Mouse (Mus musculus) ES-E14 (cell line): ENCODE results near the gene Cand1. TPM values are rescaled to one million over a fixed set of nuclear protein-coding genes. Genes with fewer than 3 reads are reported as not detected.

Experiments
- DNase-seq: peaks from one replicate; pipeline ENCODE4 v3.0.0-alpha.2; 2013; ENCODE audit warnings: low read depth, low spot score
- H3K27ac ChIP-seq: 2 replicates; pipeline ENCODE4 v1.5.1; 2012; ENCODE audit warnings: low read depth, mild to moderate bottlenecking, low read length, moderate library complexity, mixed read lengths; ENCODE audit not compliant: poor library complexity, insufficient read depth, severe bottlenecking
- H3K36me3 ChIP-seq: 2 replicates; pipeline ENCODE4 v1.6.1; 2012; ENCODE audit warnings: mild to moderate bottlenecking, low read length, moderate library complexity, mixed read lengths; ENCODE audit not compliant: control insufficient read depth, poor library complexity, insufficient read depth, severe bottlenecking
- H3K4me1 ChIP-seq, 2 experiments: fragments of 150-350 bp in 1 of 2; sonication (generic) in 1 of 2; 2 replicates each; pipeline ENCODE4 v1.6.1; 2012; ENCODE audit warnings: low read length in 2 of 2, mild to moderate bottlenecking in 1 of 2, mixed read lengths in 1 of 2; ENCODE audit not compliant: control insufficient read depth in 2 of 2, insufficient read depth in 2 of 2, poor library complexity in 1 of 2
- H3K4me3 ChIP-seq, 2 experiments: fragments of 150-350 bp in 1 of 2; sonication (generic) in 1 of 2; 2 replicates each; pipeline ENCODE4 v1.5.1; 2012; ENCODE audit warnings: low read length in 2 of 2, low read depth in 1 of 2, mild to moderate bottlenecking in 1 of 2, mixed read lengths in 1 of 2; ENCODE audit not compliant: insufficient read depth in 1 of 2, poor library complexity in 1 of 2, severe bottlenecking in 1 of 2
- H3K9ac ChIP-seq: 2 replicates; pipeline ENCODE4 v1.6.1; 2012; ENCODE audit warnings: low read depth, mild to moderate bottlenecking, low read length, mixed read lengths; ENCODE audit not compliant: poor library complexity, insufficient read depth, severe bottlenecking
- H3K9me3 ChIP-seq: fragments of 150-350 bp; sonication (generic); 2 replicates; pipeline ENCODE4 v1.6.1; 2012; ENCODE audit warnings: low read depth, mild to moderate bottlenecking, low read length; ENCODE audit not compliant: control insufficient read depth, insufficient read depth
- CHD2 ChIP-seq: IDR thresholded peaks from 2 replicates; pipeline ENCODE4 v1.6.1; 2014; ENCODE audit warnings: mild to moderate bottlenecking, low read depth, low read length, inconsistent platforms
- HCFC1 ChIP-seq: IDR thresholded peaks from 2 replicates; pipeline ENCODE4 v1.6.1; 2012; ENCODE audit warnings: low read length, inconsistent platforms, borderline replicate concordance; ENCODE audit not compliant: insufficient read depth
- MAFK ChIP-seq: IDR thresholded peaks from 2 replicates; pipeline ENCODE4 v1.6.1; 2014; ENCODE audit warnings: mild to moderate bottlenecking, low read depth, low read length, inconsistent platforms; ENCODE audit not compliant: insufficient read depth
- ZC3H11A ChIP-seq: IDR thresholded peaks from 2 replicates; pipeline ENCODE4 v1.6.1; 2012; ENCODE audit warnings: low read depth, mild to moderate bottlenecking, inconsistent platforms, low read length, borderline replicate concordance
- ZNF384 ChIP-seq: IDR thresholded peaks from 2 replicates; pipeline ENCODE4 v1.6.1; 2012; ENCODE audit warnings: low read depth, low read length, inconsistent platforms
- in situ Hi-C, 2 experiments: fragments of 600-800 bp; cut with MboI; formaldehyde crosslinking; loops; one replicate each; pipeline ENCODE4 v1.15.1; 2025; ENCODE audit warnings: low sequenced_read_pairs in 2 of 2, inconsistent platforms in 1 of 2; ENCODE audit not compliant: unreplicated experiment in 2 of 2
- total RNA-seq: library from RNA; depleted of rRNA; stranded (reverse); fragments of 300-350 nt; gene quantifications from 2 replicates; pipeline ENCODE4 v1.2.3, GENCODE M21; 2012

Cand1 gene
- total RNA-seq, 1 experiment: 122 TPM

DNA sequence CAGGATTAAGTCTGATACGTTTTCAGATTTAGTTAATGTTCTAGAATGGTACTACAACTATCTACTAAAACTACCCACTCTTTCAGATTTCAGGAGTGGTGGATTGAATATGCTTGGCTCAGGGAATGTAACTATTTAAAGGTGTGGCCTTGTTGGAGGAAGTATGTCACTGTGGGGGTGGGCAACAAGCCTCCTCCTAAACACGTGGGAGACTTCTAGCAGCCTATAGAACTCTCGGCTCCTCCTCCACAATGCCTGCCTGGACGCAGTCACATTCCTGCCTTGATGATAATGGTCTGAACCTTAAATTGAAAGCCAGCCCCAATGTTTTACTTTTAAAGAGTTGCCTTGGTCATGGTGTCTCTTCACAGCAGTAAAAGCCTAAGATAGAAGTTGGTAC lies 16.2 kb downstream of the Cand1 start:
- in situ Hi-C loops: no loop called here
- H3K27ac ChIP-seq: no peak overlapping the region
- TF ChIP-seq ZC3H11A (no peak), CHD2 (no peak), MAFK (no peak), HCFC1 (no peak), ZNF384 (no peak)

DNA sequence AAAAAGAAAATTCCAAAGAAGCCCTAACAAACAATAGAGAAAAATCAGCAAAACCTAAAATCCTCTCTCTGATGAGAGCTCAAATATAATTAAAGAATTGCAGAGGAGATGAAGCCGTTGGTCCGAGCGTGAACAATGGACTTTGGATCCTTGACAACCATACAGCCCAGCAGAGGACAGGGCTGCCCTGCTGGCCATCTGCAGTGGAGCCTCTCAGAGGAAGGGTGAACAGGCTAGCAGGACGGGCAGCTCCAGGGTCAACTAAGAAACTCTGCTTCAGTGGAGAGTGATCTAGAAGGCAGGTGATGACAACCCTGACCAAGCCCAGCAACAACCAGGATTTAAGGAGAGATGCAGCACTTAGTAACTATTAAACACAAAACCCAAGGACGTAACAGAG lies 18.2 kb downstream of the Cand1 start:
- DNase-seq: no peak
- Histone ChIP-seq H3K9ac (no peak overlapping the region), H3K9me3 (no peaks in the 10 kb centered on the region), H3K4me3 (no peak overlapping the region), H3K27ac (no peak overlapping the region), H3K4me1 (no peaks in the 10 kb centered on the region), H3K36me3 (peaks cover 17% of the 10 kb centered on the region)
- in situ Hi-C loops: no loop called here
- TF ChIP-seq MAFK (no peak), HCFC1 (no peak), ZC3H11A (no peak), ZNF384 (no peak), CHD2 (no peak)

More for the DNA sequence above, 16.2 kb downstream of the Cand1 start:
- Histone ChIP-seq H3K36me3 (peaks cover 14% of the 10 kb centered on the region), H3K9ac (no peak overlapping the region), H3K9me3 (no peaks in the 10 kb centered on the region), H3K4me1 (no peaks in the 10 kb centered on the region), H3K4me3 (no peak overlapping the region)
- DNase-seq: no peak

DNA sequence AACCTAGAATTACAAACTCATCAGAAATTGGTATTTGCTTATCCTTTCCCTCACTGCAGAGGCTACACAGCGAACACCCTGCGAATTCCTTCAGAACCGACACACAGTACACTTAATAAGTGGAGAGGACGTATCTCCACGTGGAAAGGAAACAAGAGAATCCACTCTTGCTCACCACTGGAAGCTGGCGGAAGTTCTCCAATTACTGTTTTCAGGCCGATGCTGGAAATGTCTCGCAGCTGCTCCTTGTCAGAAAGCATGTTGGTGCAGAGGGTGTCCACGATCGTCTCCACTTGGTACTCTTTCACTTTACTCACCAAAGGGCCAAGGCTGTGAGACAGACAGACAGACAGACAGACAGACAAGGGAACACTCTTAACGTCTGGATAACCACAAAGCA lies 20.4 kb downstream of the Cand1 start:
- Histone ChIP-seq H3K4me3 (no peak overlapping the region), H3K9me3 (no peaks in the 10 kb centered on the region), H3K36me3 (peaks cover 15% of the 10 kb centered on the region), H3K27ac (no peak overlapping the region), H3K9ac (no peak overlapping the region), H3K4me1 (no peaks in the 10 kb centered on the region)
- in situ Hi-C loops: no loop called here
- TF ChIP-seq HCFC1 (no peak), CHD2 (no peak), MAFK (no peak), ZNF384 (no peak), ZC3H11A (no peak)
- no peak for DNase-seq

DNA sequence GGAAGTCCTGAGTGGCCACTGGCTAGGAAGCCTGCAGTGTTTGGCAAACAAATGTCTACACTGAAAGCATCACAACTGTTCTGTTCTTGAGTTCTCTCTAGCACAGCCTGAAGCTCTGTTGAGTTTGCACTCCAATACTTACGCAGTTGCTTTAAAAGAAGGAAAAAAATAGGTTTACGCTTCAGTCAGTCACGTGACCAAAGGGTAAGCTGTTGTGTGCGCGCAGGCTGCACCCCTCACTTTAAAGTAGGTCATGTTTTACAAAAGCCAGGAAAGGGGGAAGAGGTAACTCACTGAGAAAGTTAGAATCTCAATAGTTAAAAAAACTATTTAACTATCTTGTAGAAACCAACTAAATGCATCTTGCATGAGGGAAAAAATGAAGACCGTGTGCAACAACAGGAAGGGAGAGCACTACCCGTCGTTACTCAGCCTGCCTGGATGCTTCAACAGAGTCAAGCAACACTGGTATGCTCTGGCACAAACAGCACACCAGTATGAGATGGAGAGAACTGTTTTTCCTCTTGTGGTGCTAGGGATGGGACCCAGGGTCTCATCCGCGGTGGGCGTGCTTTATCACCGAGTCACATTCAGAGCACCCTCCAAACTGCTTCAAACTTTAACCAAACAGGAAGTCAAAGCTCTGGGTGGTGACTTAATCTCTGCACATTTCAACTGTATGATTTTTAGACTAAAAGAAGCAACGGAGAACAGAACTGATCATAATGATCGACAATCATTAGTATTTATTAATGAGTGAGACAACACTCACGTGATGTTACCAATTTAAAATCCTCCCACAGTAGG lies 21.4 kb downstream of the Cand1 start:
- Histone ChIP-seq H3K4me1 (no peaks in the 10 kb centered on the region), H3K36me3 (peaks cover 17% of the 10 kb centered on the region), H3K9me3 (no peaks in the 10 kb centered on the region), H3K9ac (no peak overlapping the region), H3K27ac (no peak overlapping the region), H3K4me3 (no peak overlapping the region)
- no peak for TF ChIP-seq CHD2
- TF ChIP-seq MAFK: no peak
- no peak for TF ChIP-seq HCFC1
- no peak for TF ChIP-seq ZC3H11A
- no peak for TF ChIP-seq ZNF384
- in situ Hi-C loops: no loop called here
- no peak for DNase-seq
